Mouse (Mus musculus) small intestine, adult 2 months (tissue): ENCODE measurements around the gene Psmc1. TPM values are rescaled to one million over a fixed set of nuclear protein-coding genes. Genes with fewer than 3 reads are reported as not detected.

ENCODE experiments used
- H3K27ac ChIP-seq: fragments of 200-500 bp; 2 replicates; pipeline ENCODE4 v1.5.1; 2012; ENCODE audit warnings: low read depth, low read length, control low read depth, inconsistent platforms; ENCODE audit not compliant: insufficient read depth
- H3K27me3 ChIP-seq: fragments of 200-500 bp; 2 replicates; pipeline ENCODE4 v1.6.1; 2012; ENCODE audit warnings: mild to moderate bottlenecking, moderate library complexity, low read length, inconsistent platforms; ENCODE audit not compliant: control insufficient read depth, insufficient read depth
- H3K36me3 ChIP-seq: fragments of 200-500 bp; 2 replicates; pipeline ENCODE4 v1.6.1; 2012; ENCODE audit warnings: mild to moderate bottlenecking, low read length, control low read depth, inconsistent platforms; ENCODE audit not compliant: control insufficient read depth, insufficient read depth
- H3K4me1 ChIP-seq: fragments of 200-500 bp; 2 replicates; pipeline ENCODE4 v1.6.1; 2012; ENCODE audit warnings: low read length, inconsistent platforms, mixed read lengths; ENCODE audit not compliant: control insufficient read depth, insufficient read depth, insufficient read length
- H3K4me3 ChIP-seq: fragments of 200-500 bp; 2 replicates; pipeline ENCODE4 v1.5.1; 2012; ENCODE audit warnings: low read depth, mild to moderate bottlenecking, control low read depth, inconsistent platforms, low read length, moderate library complexity
- CTCF ChIP-seq: fragments of 200-500 bp; IDR thresholded peaks from 2 replicates; pipeline ENCODE4 v1.5.1; 2012; ENCODE audit warnings: low read depth, mild to moderate bottlenecking, control low read depth, inconsistent platforms, low read length, moderate library complexity, mixed read lengths; ENCODE audit not compliant: insufficient replicate concordance, insufficient read length; ENCODE audit errors: extremely low read depth
- POLR2A ChIP-seq: fragments of 200-500 bp; IDR thresholded peaks from 2 replicates; pipeline ENCODE4 v1.6.1; 2012; ENCODE audit warnings: low read depth, mild to moderate bottlenecking, control low read depth, inconsistent platforms, low read length, moderate library complexity
- WGBS: fragments of 180-500 bp; shearing (Covaris S2); methylation state at CpG from one replicate; pipeline ENCODE4 v1.1.7; 2018; 5-methylcytosine and 5-hydroxymethylcytosine counted together
- polyA plus RNA-seq: library from polyadenylated mRNA; depleted of rRNA; stranded (reverse); fragments of >200 nt; gene quantifications from 2 replicates; pipeline ENCODE4 v1.2.3, GENCODE M21; 2012

Psmc1 gene
- polyA plus RNA-seq, 1 experiment, result 20.0 TPM

GRCm38 (mm10) chr12:100100707-100101030, 9.3 kb upstream of the Psmc1 start:
- no peak overlapping the region for H3K27ac ChIP-seq
- no peaks in the 10 kb centered on the region for H3K36me3 ChIP-seq
- H3K27me3 ChIP-seq, result no peaks in the 10 kb centered on the region
- H3K4me3 ChIP-seq, result no peak overlapping the region
- TF ChIP-seq POLR2A (no peak), CTCF (no peak)
- H3K4me1 ChIP-seq, result no peaks in the 10 kb centered on the region
- WGBS, result 66% methylated on average over 3 of the region's 3 CpGs

GRCm38 (mm10) chr12:100101651-100102050, 8.3 kb upstream of the Psmc1 start:
- WGBS, result 72% methylated on average over 3 of the region's 3 CpGs
- TF ChIP-seq CTCF (no peak), POLR2A (no peak)
- Histone ChIP-seq H3K4me1 (peaks cover 3% of the 10 kb centered on the region; the same call in 1 of the 2 replicates), H3K27me3 (no peaks in the 10 kb centered on the region), H3K4me3 (no peak overlapping the region), H3K27ac (no peak overlapping the region), H3K36me3 (no peaks in the 10 kb centered on the region)

- no peaks in the 10 kb centered on the region for H3K36me3 ChIP-seq
- H3K4me1 ChIP-seq, result peaks cover 4% of the 10 kb centered on the region; the same call in 1 of the 2 replicates
- H3K27me3 ChIP-seq, result no peaks in the 10 kb centered on the region
- H3K27ac ChIP-seq, result no peak overlapping the region
- WGBS, result 86% methylated on average over 5 of the region's 5 CpGs
- TF ChIP-seq POLR2A (no peak), CTCF (no peak)
- no peak overlapping the region for H3K4me3 ChIP-seq
Observed at GRCm38 (mm10) chr12:100104530-100104929, 5.4 kb upstream of the Psmc1 start.

- WGBS, result 8% methylated on average over 20 of the region's 20 CpGs
Observed at GRCm38 (mm10) chr12:100106275-100106895, 3.6 kb upstream of the Psmc1 start.

GRCm38 (mm10) chr12:100107436-100107835, 2.5 kb upstream of the Psmc1 start:
- TF ChIP-seq CTCF (no peak), POLR2A (no peak)
- no peak overlapping the region for H3K27ac ChIP-seq
- 49% methylated on average over 4 of the region's 4 CpGs for WGBS
- H3K4me3 ChIP-seq, result no peak overlapping the region
- H3K27me3 ChIP-seq, result no peaks in the 10 kb centered on the region
- no peaks in the 10 kb centered on the region for H3K36me3 ChIP-seq
- peaks cover 9% of the 10 kb centered on the region; the same call in 1 of the 2 replicates for H3K4me1 ChIP-seq

More at GRCm38 (mm10) chr12:100106275-100106895, 3.6 kb upstream of the Psmc1 start:
- Histone ChIP-seq H3K4me3 (no peak overlapping the region), H3K27ac (no peak overlapping the region), H3K36me3 (no peaks in the 10 kb centered on the region), H3K27me3 (no peaks in the 10 kb centered on the region), H3K4me1 (peaks cover 8% of the 10 kb centered on the region; the same call in 1 of the 2 replicates)
- TF ChIP-seq POLR2A (no peak), CTCF (0 out of 2 replicates have a peak, but pooled peaks have one; percentile 48)

GRCm38 (mm10) chr12:100115982-100116381, 6.0 kb downstream of the Psmc1 start:
- Histone ChIP-seq H3K36me3 (peaks cover 71% of the 10 kb centered on the region), H3K27ac (no peak overlapping the region), H3K4me1 (0 out of 2 replicates have a peak, but pooled peaks cover 6% of the 10 kb centered on the region), H3K4me3 (no peak overlapping the region), H3K27me3 (no peaks in the 10 kb centered on the region)
- TF ChIP-seq CTCF (no peak), POLR2A (no peak)
- 84% methylated on average over 5 of the region's 5 CpGs for WGBS

GRCm38 (mm10) chr12:100122921-100123381, 13.0 kb downstream of the Psmc1 start:
- Histone ChIP-seq H3K27me3 (no peaks in the 10 kb centered on the region), H3K4me1 (peaks cover 4% of the 10 kb centered on the region; the same call in 1 of the 2 replicates), H3K4me3 (no peak overlapping the region), H3K36me3 (peaks cover 79% of the 10 kb centered on the region), H3K27ac (no peak overlapping the region)
- 67% methylated on average over 7 of the region's 7 CpGs for WGBS
- no peak for TF ChIP-seq POLR2A
- TF ChIP-seq CTCF, result no peak
